Comparison of ENCODE assay signal across 9 mouse cellular contexts in genomic region chr4:133039116-133039819, GRCm38 (mm10). TPM values are rescaled to one million over a fixed set of nuclear protein-coding genes. Genes with fewer than 3 reads are reported as not detected.
A peak's percentile ranks its signal among the peaks of the same experiment; 100 is the strongest.
DNase-seq lines count a peak whose midpoint lies in the region; ATAC-seq and TF ChIP-seq lines count a peak whose summit lies in the region.
"Had no signal": no experiment of that assay in that cellular context is flagged by ENCODE, and none has a peak within 500 bp of the region (broad histone marks: within the 10 kb centered on the region; RNA-seq: fewer than 3 reads in every experiment).

No protein-coding gene starts in this region.

- intact Hi-C loops in heart, postnatal 36 days (cut with DNase I), result loop anchor here (1.0 kb wide), 1 partner anchor 26 kb away; no protein-coding TSS in a partner anchor

- H3K79me2 ChIP-seq in liver, adult 2 months (ENCODE audit: control insufficient read depth, insufficient read depth, low read length), result peaks cover 43% of the 10 kb centered on the region

- H3K4me2 ChIP-seq in neural tube, embryonic 15.5 days, result peak overlapping the region; percentile 99

- H3K4me3 ChIP-seq in kidney, adult 2 months (ENCODE audit: insufficient read depth, low read depth, low read length), result peak overlapping the region; percentile 50
- H3K4me3 ChIP-seq in embryonic facial prominence, embryonic 10.5 days, result peak overlapping the region; percentile 78
- peak overlapping the region; percentile 56; the same call in 1 of the 2 replicates for H3K4me3 ChIP-seq in liver, adult 2 months (ENCODE audit: insufficient read depth, low read depth, low read length)
- peak overlapping the region; percentile 53 for H3K4me3 ChIP-seq in neural tube, embryonic 15.5 days (replicated peaks)

- no peak for TF ChIP-seq POLR2A in kidney, adult 2 months (IDR thresholded peaks at IDR 0.05; ENCODE audit: low read depth, low read length)
- no peak for TF ChIP-seq POLR2A in liver, adult 2 months (IDR thresholded peaks at IDR 0.05; ENCODE audit: extremely low read depth, insufficient read depth, low read length)

- H3K27me3 ChIP-seq in kidney, adult 2 months (replicated peaks; ENCODE audit: control insufficient read depth, insufficient read depth, low read length), result no peaks in the 10 kb centered on the region
- H3K27me3 ChIP-seq in embryonic facial prominence, embryonic 10.5 days (replicated peaks; ENCODE audit: low read depth, poor library complexity, severe bottlenecking), result peaks cover 36% of the 10 kb centered on the region
- no peaks in the 10 kb centered on the region for H3K27me3 ChIP-seq in liver, adult 2 months (ENCODE audit: control insufficient read depth, insufficient read depth, low read length)
- no peaks in the 10 kb centered on the region for H3K27me3 ChIP-seq in neural tube, embryonic 15.5 days (replicated peaks)
- H3K27me3 ChIP-seq: Patski had no signal

- peak; percentile 68 for DNase-seq in kidney, adult 2 months
- no peak for DNase-seq in kidney, adult 9 months
- DNase-seq in embryonic facial prominence, embryonic 10.5 days (ENCODE audit: low spot score), result peak; percentile 82
- peak; percentile 66 to 82 for DNase-seq in heart, postnatal 36 days
- no peak for DNase-seq in liver, adult 2 months (ENCODE audit: extremely low read depth, low read depth, low spot score)
- no peak for DNase-seq in c-Kit-positive CD71-positive TER-119-positive erythroid progenitor cells, embryonic 14.5 days (ENCODE audit: low spot score)

- H3K9me3 ChIP-seq in embryonic facial prominence, embryonic 10.5 days, result no peaks in the 10 kb centered on the region
- H3K9me3 ChIP-seq in neural tube, embryonic 15.5 days (replicated peaks), result no peaks in the 10 kb centered on the region

- ATAC-seq in neural tube, embryonic 15.5 days (ENCODE audit: low FRiP score), result no peak
- no peak for ATAC-seq in megakaryocyte-erythroid progenitor cell, adult 5-6 weeks (replicated peaks; ENCODE audit: low FRiP score, low TSS enrichment, poor library complexity, severe bottlenecking)

- H3K27ac ChIP-seq in kidney, adult 2 months (ENCODE audit: insufficient read depth, low read depth, low read length), result peak overlapping the region; percentile 72
- peak overlapping the region; percentile 92 for H3K27ac ChIP-seq in embryonic facial prominence, embryonic 10.5 days (replicated peaks)
- no peak overlapping the region for H3K27ac ChIP-seq in liver, adult 2 months (replicated peaks; ENCODE audit: insufficient read depth, low read depth, low read length)
- peak overlapping the region; percentile 77 for H3K27ac ChIP-seq in neural tube, embryonic 15.5 days (replicated peaks)

- H3K9ac ChIP-seq in liver, adult 2 months (ENCODE audit: low read depth, low read length), result peak overlapping the region; percentile 79
- peak overlapping the region; percentile 69 for H3K9ac ChIP-seq in neural tube, embryonic 15.5 days (replicated peaks)

- peaks cover 64% of the 10 kb centered on the region for H3K4me1 ChIP-seq in kidney, adult 2 months (ENCODE audit: control insufficient read depth, insufficient read depth, low read length)
- H3K4me1 ChIP-seq in embryonic facial prominence, embryonic 10.5 days, result peaks cover 90% of the 10 kb centered on the region
- peaks cover 21% of the 10 kb centered on the region for H3K4me1 ChIP-seq in liver, adult 2 months (ENCODE audit: control insufficient read depth, insufficient read depth, low read length)
- peaks cover 88% of the 10 kb centered on the region for H3K4me1 ChIP-seq in neural tube, embryonic 15.5 days

- WGBS in kidney, adult 2 months, result 1% methylated on average over 76 of the region's 77 CpGs
- WGBS in embryonic facial prominence, embryonic 10.5 days, result under 1% methylated on average over 77 of the region's 77 CpGs
- WGBS in liver, adult 2 months, result 21% methylated on average over 72 of the region's 77 CpGs
- WGBS in neural tube, embryonic 15.5 days, result 2% methylated on average over 64 of the region's 77 CpGs

- no peaks in the 10 kb centered on the region for H3K36me3 ChIP-seq in kidney, adult 2 months (ENCODE audit: control insufficient read depth, insufficient read depth, low read length)
- H3K36me3 ChIP-seq in embryonic facial prominence, embryonic 10.5 days (replicated peaks), result peaks cover 15% of the 10 kb centered on the region; the same call in 1 of the 2 replicates
- H3K36me3 ChIP-seq in liver, adult 2 months (ENCODE audit: control insufficient read depth, insufficient read depth, low read length), result no peaks in the 10 kb centered on the region
- H3K36me3 ChIP-seq in neural tube, embryonic 15.5 days, result no peaks in the 10 kb centered on the region

- TF ChIP-seq CTCF in kidney, adult 2 months (conservative IDR thresholded peaks at IDR 0.05; ENCODE audit: insufficient read depth, insufficient read length, low read depth, low read length), result no peak
- no peak for TF ChIP-seq CTCF in liver, adult 2 months (IDR thresholded peaks at IDR 0.05; ENCODE audit: low read depth, low read length)

RNA-seq across cellular contexts. Expression of gene Ahdc1, which starts 28.2 kb away (rescaled TPM):
- 22.2 and 23.3 TPM in 2 replicates for polyA plus RNA-seq in kidney, adult 2 months (2012; rRNA removed)
- polyA plus RNA-seq in embryonic facial prominence, embryonic 10.5 days (2016; fragmentation: Nextera tagmentation; extraction: Ambion mirVana), result 11.5 and 11.6 TPM in 2 replicates
- total RNA-seq in heart, postnatal 36 days (2021), result 10 to 100 TPM; 41.9 to 50.8 TPM
- 2.4 and 4.1 TPM in 2 replicates for total RNA-seq in liver, adult 2 months (2014; rRNA removed)
- polyA plus RNA-seq in liver, adult 2 months (2012; rRNA removed), result 8.7 and 8.8 TPM in 2 replicates
- 11.0 TPM in 2 replicates for polyA plus RNA-seq in neural tube, embryonic 15.5 days (2015; fragmentation: Nextera tagmentation; extraction: Ambion mirVana)
- total RNA-seq in megakaryocyte-erythroid progenitor cell, adult 5-6 weeks (2014; fragmentation: Nextera tagmentation), result 4.8 and 7.0 TPM in 2 replicates
- 0.33 and 0.72 TPM in 2 replicates for total RNA-seq in megakaryocyte-erythroid progenitor cell, adult 5-6 weeks (2017)

Comparison
In these comparisons a context has a peak if more than half of its experiments do, and no peak if none do; other contexts are left out.
1. DNase-seq: peak in kidney, adult 2 months (single experiment), embryonic facial prominence, embryonic 10.5 days (single experiment) and heart, postnatal 36 days (2 of 2); none in kidney, adult 9 months (single experiment), liver, adult 2 months (single experiment) and c-Kit-positive CD71-positive TER-119-positive erythroid progenitor cells, embryonic 14.5 days (single experiment).
2. Peak in every context shown above with its lines, with median percentiles within 50 percentile points of each other: H3K4me3 ChIP-seq.